Mouse (Mus musculus): ENCODE data around the gene Zc3h7b.

DNA sequence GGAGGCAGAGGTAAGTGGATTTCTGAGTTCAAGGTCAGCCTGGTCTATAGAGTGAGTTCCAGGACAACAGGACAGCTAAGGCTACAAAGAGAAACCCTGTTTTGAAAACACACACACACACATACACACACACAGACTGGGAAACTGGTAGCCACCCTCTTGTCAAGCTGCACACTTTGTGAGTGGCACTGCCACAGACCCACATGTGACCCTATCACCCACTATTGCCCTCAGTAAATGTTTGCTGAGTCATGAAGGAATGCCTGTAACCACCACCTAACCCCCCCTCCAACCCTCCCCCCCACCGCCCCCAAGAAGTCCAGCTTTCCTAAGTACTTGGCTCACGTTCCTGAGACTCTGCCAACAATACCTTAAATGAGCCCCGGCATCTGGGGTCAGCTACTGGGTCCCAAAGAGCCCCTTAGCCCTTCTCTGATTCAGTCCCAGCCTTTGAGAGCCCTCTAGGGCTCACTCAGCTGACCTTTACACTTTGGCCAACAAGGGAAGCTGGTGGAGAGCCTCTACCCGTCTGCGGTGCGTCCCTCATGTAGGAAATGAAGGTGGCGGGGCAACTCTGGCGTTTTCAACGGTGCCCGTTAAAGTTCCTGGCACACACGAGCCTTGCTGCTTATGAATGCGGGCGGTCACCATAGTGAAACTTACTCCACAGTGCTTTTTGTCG, 93.8 kb downstream of the Zc3h7b start:
- TF ChIP-seq CTCF (IDR thresholded peaks at IDR 0.05; ENCODE audit: low read depth) (no peak), EP300 (IDR thresholded peaks at IDR 0.05; ENCODE audit: low read depth) (no peak)
